Mouse (Mus musculus): ENCODE data around the gene Ppp1r17.
A peak's percentile ranks its signal among the peaks of the same experiment; 100 is the strongest.

Gene Ppp1r17

GRCm38 (mm10) chr6:56017291-56017994, at the start of gene Ppp1r17:
TSS of gene Ppp1r17 (plus strand) at chr6:56017497.
- DNase-seq (ENCODE audit: low spot score), result no peak

- DNase-seq (ENCODE audit: low spot score), result no peak
Observed at GRCm38 (mm10) chr6:55972998-55973397, 44.3 kb upstream of the Ppp1r17 start.

- DNase-seq (ENCODE audit: low spot score), result no peak
Observed at GRCm38 (mm10) chr6:55979766-55980165, 37.5 kb upstream of the Ppp1r17 start.

GRCm38 (mm10) chr6:56008711-56009110, 8.6 kb upstream of the Ppp1r17 start:
- no peak for DNase-seq (ENCODE audit: low spot score)

GRCm38 (mm10) chr6:56012384-56012783, 4.9 kb upstream of the Ppp1r17 start:
- DNase-seq (ENCODE audit: low spot score), result no peak

GRCm38 (mm10) chr6:56019632-56020031, 2.3 kb downstream of the Ppp1r17 start:
- no peak for DNase-seq (ENCODE audit: low spot score)

- DNase-seq (ENCODE audit: low spot score), result no peak
Observed at GRCm38 (mm10) chr6:56025533-56025932, 8.2 kb downstream of the Ppp1r17 start.

GRCm38 (mm10) chr6:56027318-56027717, 10.0 kb downstream of the Ppp1r17 start:
- DNase-seq (ENCODE audit: low spot score), result no peak

- no peak for DNase-seq (ENCODE audit: low spot score)
Observed at GRCm38 (mm10) chr6:56027966-56028365, 10.7 kb downstream of the Ppp1r17 start.

- DNase-seq (ENCODE audit: low spot score), result no peak
Observed at GRCm38 (mm10) chr6:56029986-56030385, 12.7 kb downstream of the Ppp1r17 start.

GRCm38 (mm10) chr6:56032231-56032630, 14.9 kb downstream of the Ppp1r17 start:
- no peak for DNase-seq (ENCODE audit: low spot score)

- DNase-seq (ENCODE audit: low spot score), result no peak
Observed at GRCm38 (mm10) chr6:56035054-56035453, 17.8 kb downstream of the Ppp1r17 start.

GRCm38 (mm10) chr6:56039476-56040055, 22.3 kb downstream of the Ppp1r17 start:
- no peak for DNase-seq (ENCODE audit: low spot score)

- no peak for DNase-seq (ENCODE audit: low spot score)
Observed at GRCm38 (mm10) chr6:56044270-56044669, 27.0 kb downstream of the Ppp1r17 start.

- DNase-seq (ENCODE audit: low spot score), result no peak
Observed at GRCm38 (mm10) chr6:56044716-56045115, 27.4 kb downstream of the Ppp1r17 start.

GRCm38 (mm10) chr6:56048580-56048979, 31.3 kb downstream of the Ppp1r17 start:
- no peak for DNase-seq (ENCODE audit: low spot score)

GRCm38 (mm10) chr6:56049104-56049503, 31.8 kb downstream of the Ppp1r17 start:
- DNase-seq (ENCODE audit: low spot score), result peak; percentile 8

- no peak for DNase-seq (ENCODE audit: low spot score)
Observed at GRCm38 (mm10) chr6:56063736-56064135, 46.4 kb downstream of the Ppp1r17 start.

GRCm38 (mm10) chr6:56066632-56067282, 49.5 kb downstream of the Ppp1r17 start:
- DNase-seq (ENCODE audit: low spot score), result peak; percentile 4

- DNase-seq (ENCODE audit: low spot score), result no peak
Observed at GRCm38 (mm10) chr6:56068516-56068915, 51.2 kb downstream of the Ppp1r17 start.

- DNase-seq (ENCODE audit: low spot score), result no peak
Observed at GRCm38 (mm10) chr6:56076378-56076805, 59.1 kb downstream of the Ppp1r17 start.

Measured in urinary bladder, postnatal 25 days (tissue).